Mouse (Mus musculus) E14TG2a.4 (cell line): ENCODE measurements around the gene Ak9.

ENCODE experiments used
- CTCF ChIP-seq: conservative IDR thresholded peaks from 2 replicates; pipeline ENCODE4 v1.5.1; 2014; ENCODE audit warnings: low read length
- NANOG ChIP-seq: IDR thresholded peaks from 2 replicates; pipeline ENCODE4 v1.6.1; 2014; ENCODE audit warnings: borderline replicate concordance, low read length, mixed read lengths
- POU5F1 ChIP-seq: IDR thresholded peaks from 2 replicates; pipeline ENCODE4 v1.6.1; 2014; ENCODE audit warnings: low read length, borderline replicate concordance

- TF ChIP-seq CTCF (no peak), NANOG (no peak), POU5F1 (no peak)
These were observed 122.6 kb downstream of the Ak9 start for GRCm38 (mm10) chr10:41426368-41426767.
